Mouse (Mus musculus): Measurements from ENCODE around the gene Nppa.

Gene Nppa

DNA sequence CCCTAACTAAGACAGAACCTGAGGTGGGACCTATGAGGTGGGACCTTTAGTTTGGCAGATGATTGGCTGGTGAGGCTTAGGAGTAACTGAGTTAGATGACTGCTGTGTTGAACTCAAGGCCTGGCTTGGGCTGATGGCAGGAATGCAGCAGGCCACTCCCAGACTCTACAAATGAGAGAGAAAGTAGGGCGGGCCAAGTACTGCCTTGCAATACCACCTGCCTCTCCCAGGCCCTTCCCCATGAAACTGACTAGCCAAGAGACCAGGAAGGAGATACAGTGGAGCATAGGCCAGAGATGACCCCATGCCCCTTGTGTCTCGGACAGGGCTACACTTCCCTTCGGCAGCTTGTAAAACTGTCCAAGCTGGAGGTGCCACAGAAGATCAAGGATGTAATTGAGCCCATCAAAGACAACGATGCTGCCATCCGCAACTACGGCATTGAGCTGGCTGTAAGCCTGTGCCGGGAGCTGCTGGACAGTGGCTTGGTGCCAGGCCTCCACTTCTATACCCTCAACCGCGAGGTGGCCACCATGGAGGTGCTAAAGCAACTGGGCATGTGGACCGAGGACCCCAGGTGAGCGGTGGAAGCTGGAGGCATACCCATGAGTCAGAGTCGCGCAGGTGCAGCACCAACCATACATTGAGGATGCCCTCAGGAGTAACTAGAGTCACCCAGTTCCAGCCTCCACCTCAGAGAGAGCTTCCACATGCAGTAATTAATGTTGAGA, 50.7 kb downstream of the Nppa start:
- DNase-seq (ENCODE audit: extremely low spot score) = no peak
